Mouse (Mus musculus) testis, adult 2 months (tissue): Measurements from ENCODE around the gene Slc7a10. TPM values are rescaled to one million over a fixed set of nuclear protein-coding genes. Genes with fewer than 3 reads are reported as not detected.
"Not testable (repeated sequence)": the region's sequence is repeated elsewhere in the genome, so short reads cannot be mapped to it uniquely, and the experiment has no call there.

Experiments
- H3K27ac ChIP-seq: fragments of 200-500 bp; 2 replicates; pipeline ENCODE4 v1.5.1; 2012; ENCODE audit warnings: low read depth, low read length; ENCODE audit not compliant: control insufficient read depth, insufficient read depth
- H3K27me3 ChIP-seq: fragments of 200-500 bp; 2 replicates; pipeline ENCODE4 v1.6.1; 2012; ENCODE audit warnings: mild to moderate bottlenecking, low read length, moderate library complexity; ENCODE audit not compliant: control insufficient read depth, insufficient read depth
- H3K36me3 ChIP-seq: fragments of 200-500 bp; 2 replicates; pipeline ENCODE4 v1.6.1; 2012; ENCODE audit warnings: mild to moderate bottlenecking, low read length; ENCODE audit not compliant: control insufficient read depth, insufficient read depth
- H3K4me1 ChIP-seq: fragments of 200-500 bp; 2 replicates; pipeline ENCODE4 v1.6.1; 2012; ENCODE audit warnings: low read length; ENCODE audit not compliant: control insufficient read depth, insufficient read depth
- H3K4me3 ChIP-seq: fragments of 200-500 bp; 2 replicates; pipeline ENCODE4 v1.5.1; 2012; ENCODE audit warnings: low read depth, mild to moderate bottlenecking, low read length, moderate library complexity, mixed read lengths; ENCODE audit not compliant: control insufficient read depth
- CTCF ChIP-seq: fragments of 200-500 bp; IDR thresholded peaks from 2 replicates; pipeline ENCODE4 v1.5.1; 2012; ENCODE audit warnings: low read depth, mild to moderate bottlenecking, inconsistent platforms, low read length, moderate library complexity; ENCODE audit not compliant: control insufficient read depth, insufficient read depth, insufficient replicate concordance
- POLR2A ChIP-seq: fragments of 200-500 bp; IDR thresholded peaks from 2 replicates; pipeline ENCODE4 v1.6.1; 2012; ENCODE audit warnings: low read depth, mild to moderate bottlenecking, inconsistent platforms, low read length, moderate library complexity; ENCODE audit not compliant: control insufficient read depth
- polyA plus RNA-seq: library from polyadenylated mRNA; depleted of rRNA; stranded (reverse); fragments of >200 nt; gene quantifications from 2 replicates; pipeline ENCODE4 v1.2.3, GENCODE M21; 2012; rRNA removed

Slc7a10 gene
- polyA plus RNA-seq, 1 experiment, result 0.61 TPM

- H3K4me1 ChIP-seq, result peaks cover 12% of the 10 kb centered on the region
- TF ChIP-seq POLR2A, result no peak
- no peak for TF ChIP-seq CTCF
- H3K27me3 ChIP-seq, result no peaks in the 10 kb centered on the region
- no peak overlapping the region for H3K4me3 ChIP-seq
- no peaks in the 10 kb centered on the region for H3K36me3 ChIP-seq
- H3K27ac ChIP-seq, result no peak overlapping the region
Measured at GRCm38 (mm10) chr7:35232796-35233455, 46.7 kb downstream of the Slc7a10 start.

- H3K36me3 ChIP-seq, result no peaks in the 10 kb centered on the region
- peaks cover 12% of the 10 kb centered on the region for H3K4me1 ChIP-seq
- peak overlapping the region; percentile 93 for H3K4me3 ChIP-seq
- TF ChIP-seq POLR2A (no peak), CTCF (no peak)
- H3K27me3 ChIP-seq, result no peaks in the 10 kb centered on the region
- H3K27ac ChIP-seq, result no peak overlapping the region
Measured at GRCm38 (mm10) chr7:35233861-35234260, 47.7 kb downstream of the Slc7a10 start.

GRCm38 (mm10) chr7:35234361-35235245 lies 48.4 kb downstream of the Slc7a10 start:
- Histone ChIP-seq H3K27ac (peak overlapping the region; percentile 84), H3K36me3 (no peaks in the 10 kb centered on the region), H3K4me3 (peak overlapping the region; percentile 93), H3K27me3 (no peaks in the 10 kb centered on the region), H3K4me1 (peaks cover 12% of the 10 kb centered on the region)
- TF ChIP-seq POLR2A (peak; percentile 45; the same call in 1 of the 2 replicates), CTCF (no peak)

- Histone ChIP-seq H3K4me1 (peaks cover 12% of the 10 kb centered on the region), H3K27ac (no peak overlapping the region), H3K36me3 (no peaks in the 10 kb centered on the region), H3K27me3 (no peaks in the 10 kb centered on the region), H3K4me3 (peak overlapping the region; percentile 62)
- TF ChIP-seq POLR2A (no peak), CTCF (no peak)
Measured at GRCm38 (mm10) chr7:35235308-35235707, 49.1 kb downstream of the Slc7a10 start.

GRCm38 (mm10) chr7:35237935-35238334 lies 51.8 kb downstream of the Slc7a10 start:
- not testable (repeated sequence) for H3K36me3 ChIP-seq, H3K4me3 ChIP-seq, H3K27ac ChIP-seq, H3K27me3 ChIP-seq
- peaks cover 12% of the 10 kb centered on the region for H3K4me1 ChIP-seq

Other genes with a start within 250 kb of the Slc7a10 start
- gene Cebpg, start 129.8 kb upstream of the Slc7a10 start, polyA plus RNA-seq, result 30.8 and 35.5 TPM in 2 replicates
- gene Cebpa, start 67.1 kb upstream of the Slc7a10 start, polyA plus RNA-seq, result 1.7 and 2.6 TPM in 2 replicates
- 0.67 and 0.70 TPM in 2 replicates for gene Lrp3, start 29.1 kb downstream of the Slc7a10 start, polyA plus RNA-seq
- gene Gpatch1, start 132.1 kb downstream of the Slc7a10 start, polyA plus RNA-seq, result 2.3 and 3.0 TPM in 2 replicates
- 4.3 and 5.2 TPM in 2 replicates for gene Rhpn2, start 147.8 kb downstream of the Slc7a10 start, polyA plus RNA-seq
- 3.1 and 4.0 TPM in 2 replicates for gene Faap24, start 210.5 kb downstream of the Slc7a10 start, polyA plus RNA-seq
- 95.0 and 104 TPM in 2 replicates for gene Cep89, start 210.7 kb downstream of the Slc7a10 start, polyA plus RNA-seq